ENCODE assay signal across 30 mouse cellular contexts in genomic region chr4:65087592-65087991, GRCm38 (mm10). TPM values are rescaled to one million over a fixed set of nuclear protein-coding genes. Genes with fewer than 3 reads are reported as not detected.
"Had no signal": no experiment of that assay in that cellular context is flagged by ENCODE, and none has a peak within 500 bp of the region (broad histone marks: within the 10 kb centered on the region; RNA-seq: fewer than 3 reads in every experiment).

No protein-coding gene starts in this region.

- H3K36me3 ChIP-seq: heart, embryonic 13.5 days; heart, embryonic 15.5 days; hindbrain, embryonic 13.5 days; hindbrain, embryonic 15.5 days; kidney, embryonic 15.5 days; limb, embryonic 12.5 days; liver, embryonic 13.5 days; liver, embryonic 15.5 days had no signal

- H3K9ac ChIP-seq: heart, embryonic 13.5 days; heart, embryonic 15.5 days; hindbrain, embryonic 13.5 days; hindbrain, embryonic 15.5 days; kidney, embryonic 15.5 days; limb, embryonic 12.5 days; liver, embryonic 13.5 days; liver, embryonic 15.5 days had no signal

- ATAC-seq: hindbrain, postnatal 0 days; intestine, embryonic 16.5 days had no signal

- H3K27ac ChIP-seq: gastrocnemius, adult 2 months; heart, adult 2 months; heart, embryonic 13.5 days; heart, embryonic 15.5 days; hindbrain, embryonic 13.5 days; hindbrain, embryonic 15.5 days; hindbrain, postnatal 0 days; kidney, embryonic 15.5 days; kidney, postnatal 0 days; limb, embryonic 12.5 days; liver, embryonic 13.5 days; liver, embryonic 15.5 days had no signal

- DNase-seq: gastrocnemius, adult 2 months; gastrocnemius, postnatal 14 days; gastrocnemius, postnatal 36 days; heart, adult 11 months; heart, adult 2 months; heart, postnatal 14 days; heart, postnatal 36 days; kidney, adult 11 months; kidney, adult 2 months; kidney, adult 9 months; kidney, postnatal 14 days; kidney, postnatal 36 days; layer of hippocampus, adult 9-11 months; layer of hippocampus, postnatal 36 days; left cerebral cortex, postnatal 4 days; liver; liver, embryonic 13.5 days had no signal

- H3K9me3 ChIP-seq: heart, embryonic 13.5 days; heart, embryonic 15.5 days; hindbrain, embryonic 13.5 days; hindbrain, embryonic 15.5 days; kidney, embryonic 15.5 days; limb, embryonic 12.5 days; liver, embryonic 13.5 days; liver, embryonic 15.5 days had no signal

- H3K4me1 ChIP-seq: heart, embryonic 13.5 days; heart, embryonic 15.5 days; hindbrain, embryonic 13.5 days; hindbrain, embryonic 15.5 days; kidney, embryonic 15.5 days; limb, embryonic 12.5 days; liver, embryonic 13.5 days; liver, embryonic 15.5 days had no signal

- H3K27me3 ChIP-seq: heart, embryonic 13.5 days; heart, embryonic 15.5 days; hindbrain, embryonic 13.5 days; hindbrain, embryonic 15.5 days; kidney, embryonic 15.5 days; limb, embryonic 12.5 days; liver, embryonic 13.5 days; liver, embryonic 15.5 days had no signal

- H3K4me2 ChIP-seq: heart, embryonic 11.5 days; heart, embryonic 13.5 days; heart, embryonic 15.5 days; hindbrain, embryonic 13.5 days; hindbrain, embryonic 15.5 days; kidney, embryonic 15.5 days; limb, embryonic 12.5 days; liver, embryonic 11.5 days; liver, embryonic 13.5 days; liver, embryonic 15.5 days had no signal

- H3K4me3 ChIP-seq: gastrocnemius, adult 2 months; heart, adult 2 months; heart, embryonic 13.5 days; heart, embryonic 15.5 days; hindbrain, embryonic 13.5 days; hindbrain, embryonic 15.5 days; kidney, embryonic 15.5 days; limb, embryonic 12.5 days; liver, embryonic 13.5 days; liver, embryonic 15.5 days had no signal

RNA-seq across cellular contexts. Expression of gene Pappa, which starts 36.4 kb away (rescaled TPM):
- total RNA-seq: hematopoietic stem cell, adult 5-6 weeks had no signal
